Mouse (Mus musculus): ENCODE results near the gene Mtcl1.

GRCm38 (mm10) chr17:66490022-66490601, 40.6 kb upstream of the Mtcl1 start:
- TF ChIP-seq FLI1 (IDR thresholded peaks at IDR 0.05; ENCODE audit: low read length) (no peak), GATA1 (IDR thresholded peaks at IDR 0.05; ENCODE audit: borderline replicate concordance, low read length) (0 out of 3 replicates have a peak, but pooled peaks have one; percentile 18)
